Mouse (Mus musculus): ENCODE measurements around the gene Zbtb44.

Gene Zbtb44

DNA sequence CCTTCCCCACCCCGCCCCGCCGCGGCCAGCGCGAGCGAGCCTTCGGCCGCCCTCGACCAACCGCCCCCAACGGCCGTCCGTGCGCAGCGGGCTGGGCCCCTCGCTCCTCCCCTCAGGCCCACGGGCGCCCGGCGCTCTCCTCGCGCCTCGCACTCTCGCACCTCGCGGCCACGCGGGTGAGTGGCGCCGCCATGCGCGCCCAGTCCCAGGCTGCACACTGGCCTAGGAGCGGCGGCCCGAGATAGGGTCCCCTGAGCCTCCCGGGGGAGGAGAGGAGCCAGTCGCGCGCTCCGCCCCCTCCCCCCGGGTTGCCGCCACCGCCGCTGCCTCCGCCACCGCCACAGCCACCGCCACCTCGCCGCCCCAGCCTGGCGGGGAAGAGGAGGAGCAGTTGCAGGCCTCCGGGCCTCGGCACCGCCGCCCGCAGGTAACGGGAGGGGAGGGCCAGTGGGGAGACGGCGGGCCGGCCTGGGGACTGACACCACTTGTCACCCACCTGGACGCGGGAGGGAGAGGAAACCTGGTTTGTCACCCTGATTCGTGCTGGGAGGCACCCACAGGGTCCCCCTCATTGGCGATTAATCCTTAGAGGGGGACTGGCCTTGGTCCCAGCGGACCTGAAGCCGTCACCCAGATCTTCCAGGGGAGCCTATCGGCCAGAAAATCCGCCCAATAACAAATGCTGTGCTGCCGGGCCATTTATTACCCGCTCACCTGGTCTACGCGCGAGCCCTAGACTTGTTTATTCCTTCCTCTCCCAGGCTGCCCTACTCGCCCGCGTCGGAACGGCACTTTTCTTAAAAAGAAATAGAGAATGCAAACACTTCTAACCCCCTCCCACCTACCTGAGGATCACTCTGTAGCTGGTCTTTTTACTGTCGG is at the start of gene Zbtb44:
Zbtb44 (plus strand) TSS at position 113 of the 882 bp plus-strand sequence.
- WGBS: under 1% methylated on average over 58 of the region's 79 CpGs

GRCm38 (mm10) chr9:30985782-30986181 is 44.7 kb upstream of the Zbtb44 start:
- 77% methylated on average over 6 of the region's 6 CpGs for WGBS

DNA sequence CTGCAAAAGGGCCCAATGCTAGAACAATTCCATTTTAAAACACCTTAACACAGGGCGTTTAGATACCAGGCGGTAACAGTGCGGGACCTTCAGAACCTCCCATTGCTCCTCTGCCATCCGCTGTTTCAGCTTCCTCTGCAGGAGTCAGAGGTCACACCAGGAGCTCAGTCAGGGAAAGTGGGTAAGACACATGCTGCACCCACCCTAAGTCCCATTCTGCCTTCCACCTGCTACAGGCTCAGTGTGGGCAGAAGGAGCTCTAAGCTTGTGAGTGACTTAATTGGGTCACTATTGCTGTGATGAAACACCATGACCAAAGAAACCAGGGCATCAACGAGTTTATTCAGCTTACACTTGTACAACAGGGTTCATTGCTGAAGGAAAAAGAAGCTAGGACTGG is 37.3 kb upstream of the Zbtb44 start:
- 82% methylated on average over 5 of the region's 5 CpGs for WGBS

GRCm38 (mm10) chr9:30996590-30997562 is 33.6 kb upstream of the Zbtb44 start:
- WGBS: 83% methylated on average over 12 of the region's 12 CpGs

GRCm38 (mm10) chr9:31000641-31001040 is 29.8 kb upstream of the Zbtb44 start:
- 74% methylated on average over 10 of the region's 10 CpGs for WGBS

DNA sequence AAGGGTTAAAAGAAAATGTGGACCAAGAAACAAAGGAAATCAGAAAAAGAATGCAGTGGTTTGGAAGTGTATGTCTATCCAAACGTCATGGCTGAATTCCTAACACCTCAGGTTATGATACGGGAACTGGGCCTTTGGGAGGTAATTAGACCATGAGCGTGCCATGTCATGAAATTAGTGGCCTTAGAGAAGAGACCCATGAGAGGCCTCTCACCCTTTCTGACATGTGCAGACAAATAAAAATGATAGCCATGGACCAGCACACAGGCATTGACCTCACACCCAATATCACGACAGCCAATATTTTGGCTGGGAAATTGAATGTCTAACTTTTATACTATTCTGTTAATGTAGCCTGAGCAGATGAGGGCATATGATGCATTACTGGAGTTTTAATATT is 27.9 kb upstream of the Zbtb44 start:
- WGBS: 90% methylated on average over 4 of the region's 4 CpGs

DNA sequence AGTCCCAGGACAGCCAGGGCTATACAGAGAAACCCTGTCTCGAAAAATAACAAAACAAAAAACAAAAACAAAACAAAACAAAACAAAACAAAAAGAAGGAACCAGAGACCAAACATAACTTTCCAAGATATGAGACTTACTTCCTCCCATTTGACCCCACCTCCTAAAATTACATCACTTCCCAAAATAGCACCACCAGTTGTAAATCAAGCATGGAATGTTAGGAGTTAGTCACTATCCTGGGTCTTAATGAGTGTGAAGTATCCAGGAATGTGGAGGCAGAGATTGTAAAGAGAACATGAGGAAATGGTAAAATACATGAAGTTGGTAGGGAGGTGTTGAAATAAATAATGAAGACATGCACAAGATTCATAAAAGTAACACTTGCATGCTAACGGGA is 21.1 kb upstream of the Zbtb44 start:
- 72% methylated on average over 2 of the region's 2 CpGs for WGBS

DNA sequence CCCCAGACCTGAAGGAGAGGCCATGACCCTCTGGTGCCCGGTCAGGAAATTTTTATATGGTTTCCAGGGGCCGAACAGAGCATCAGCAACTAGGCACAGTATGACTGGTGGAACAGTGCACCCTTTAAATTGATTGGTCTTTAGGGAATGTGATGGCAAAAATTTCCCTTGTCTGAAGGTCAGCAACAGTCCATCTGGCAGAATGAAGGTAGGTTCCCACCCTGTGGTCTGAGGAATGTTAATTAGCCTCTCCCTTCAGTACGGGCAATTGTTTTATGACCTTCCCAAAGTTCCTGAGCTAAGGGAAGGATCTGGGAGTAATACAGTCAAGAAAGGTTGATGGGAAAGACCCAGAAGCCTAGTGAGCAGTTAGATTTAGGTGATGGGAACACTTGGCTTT is 20.4 kb upstream of the Zbtb44 start:
- WGBS: 81% methylated on average over 3 of the region's 3 CpGs

DNA sequence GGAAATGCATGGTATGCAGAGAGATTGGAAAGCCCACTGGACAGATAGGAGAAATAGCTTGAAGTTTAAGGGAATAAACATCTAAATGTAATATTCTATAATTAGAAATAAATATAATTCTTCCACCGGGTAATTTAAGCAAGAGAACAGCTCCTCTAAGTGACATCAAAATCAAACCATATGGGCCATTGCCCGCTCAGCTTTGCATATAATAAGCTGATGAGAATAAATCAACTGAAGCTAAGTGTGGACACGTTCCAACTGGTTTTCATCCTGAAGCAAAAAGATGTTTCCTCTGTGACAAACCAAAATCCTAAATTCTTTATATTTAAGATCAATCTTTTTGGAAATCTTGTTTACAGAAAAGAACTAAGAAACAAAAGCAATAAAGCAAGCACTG is 19.7 kb upstream of the Zbtb44 start:
- WGBS: 56% methylated on average over 3 of the region's 3 CpGs

- WGBS: 33% methylated on average over 1 of the region's 1 CpGs
Measured at GRCm38 (mm10) chr9:31011533-31011932, 18.9 kb upstream of the Zbtb44 start.

DNA sequence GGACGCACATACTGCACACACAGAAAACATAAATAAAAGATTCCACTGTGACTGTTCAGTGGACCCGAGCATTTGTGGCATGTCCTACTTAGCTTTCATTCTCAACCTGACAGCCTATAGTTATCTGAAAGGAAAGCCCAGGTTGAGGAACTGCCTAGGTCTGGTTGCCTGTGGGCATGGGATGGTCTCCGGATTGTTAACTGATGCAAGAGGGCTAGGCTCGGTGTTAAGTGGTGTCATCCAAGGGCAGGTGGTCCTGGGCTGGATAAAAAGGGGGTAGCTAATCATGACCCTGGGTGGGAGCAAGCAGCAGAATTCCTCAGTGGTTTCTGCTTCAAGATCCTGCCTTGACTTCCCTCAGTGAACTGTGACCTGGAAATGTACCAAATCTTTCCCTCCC is 17.8 kb upstream of the Zbtb44 start:
- 85% methylated on average over 4 of the region's 4 CpGs for WGBS

DNA sequence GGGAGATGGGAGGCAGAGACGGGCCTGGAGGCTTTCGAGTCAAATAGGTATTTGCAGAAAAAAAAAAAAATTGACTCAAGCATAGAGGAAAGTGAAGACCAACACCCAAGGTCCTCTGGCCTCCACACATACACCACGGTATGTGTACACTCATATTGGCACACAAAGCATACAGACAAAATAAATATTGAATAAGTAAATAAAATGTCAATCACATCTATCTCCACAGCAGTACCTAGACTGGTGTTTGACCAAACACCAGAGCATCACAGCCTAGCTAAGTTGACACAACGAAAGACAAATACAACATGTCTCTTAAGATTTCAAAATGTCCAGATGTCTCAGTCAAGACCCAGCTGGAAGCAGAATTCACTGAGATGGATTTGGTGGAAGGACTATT is 17.0 kb upstream of the Zbtb44 start:
- 85% methylated on average over 4 of the region's 4 CpGs for WGBS

DNA sequence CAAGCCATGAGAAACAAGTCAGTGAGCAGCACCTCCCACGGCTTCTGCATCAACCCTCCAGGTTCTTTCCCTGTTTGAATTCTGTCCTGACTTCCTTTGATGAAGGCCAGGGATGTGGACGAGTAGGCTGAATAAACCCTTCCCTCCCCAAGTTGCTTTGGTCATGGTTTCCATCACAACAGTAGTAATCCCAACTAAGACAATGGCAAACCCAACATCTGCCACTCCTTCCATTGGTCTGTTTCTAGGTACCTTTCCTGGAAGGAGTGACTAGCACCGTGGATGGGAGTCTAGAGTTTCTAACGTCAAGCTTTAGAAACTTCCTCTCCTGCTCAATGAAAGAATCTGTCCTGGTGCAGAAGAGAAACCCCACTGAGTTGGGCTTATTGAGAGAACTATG is 12.8 kb upstream of the Zbtb44 start:
- WGBS: 60% methylated on average over 4 of the region's 4 CpGs

DNA sequence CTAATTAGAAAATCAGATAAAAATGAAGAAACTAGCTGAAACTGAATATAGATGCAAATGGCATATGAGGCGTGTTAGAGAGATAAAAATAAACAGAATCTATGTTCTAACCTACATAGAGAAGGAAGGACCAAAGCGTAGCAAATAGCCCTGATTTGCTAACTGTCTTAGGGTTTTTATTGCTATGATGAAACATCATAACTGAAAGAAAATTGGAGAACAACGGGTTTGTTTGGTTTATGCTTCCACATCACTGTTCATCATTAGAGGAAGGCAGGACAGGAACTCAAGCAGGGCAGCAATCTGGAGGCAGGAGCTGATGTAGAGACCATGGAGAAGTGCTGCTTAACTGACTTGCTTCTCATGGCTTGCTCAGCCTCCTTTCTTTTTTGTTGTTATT is 12.3 kb upstream of the Zbtb44 start:
- 56% methylated on average over 3 of the region's 3 CpGs for WGBS

DNA sequence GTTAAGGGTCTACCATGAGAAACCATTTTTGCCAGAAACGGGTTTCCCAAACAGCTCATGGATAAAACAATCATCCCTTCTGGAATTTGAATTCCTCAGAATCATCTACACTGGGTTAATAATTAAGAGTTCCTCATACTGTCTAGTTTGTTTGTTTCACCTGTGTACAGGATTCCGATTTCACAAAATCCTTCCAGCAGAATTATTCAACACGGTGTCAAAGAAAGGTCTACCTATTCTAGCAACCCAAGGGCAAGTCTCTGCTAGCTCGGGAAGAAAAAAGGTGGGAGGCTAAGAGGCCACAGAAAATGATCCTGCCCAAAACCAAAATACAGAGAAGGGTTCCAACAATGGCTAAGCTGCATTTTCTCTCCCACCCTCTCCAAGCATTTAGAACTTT is 2.2 kb upstream of the Zbtb44 start:
- 92% methylated on average over 4 of the region's 4 CpGs for WGBS

- under 1% methylated on average over 49 of the region's 57 CpGs for WGBS
Measured at GRCm38 (mm10) chr9:31029751-31030511, 513 bp upstream of the Zbtb44 start.

GRCm38 (mm10) chr9:31031414-31031843 is 985 bp downstream of the Zbtb44 start:
- WGBS: 17% methylated on average over 8 of the region's 8 CpGs

DNA sequence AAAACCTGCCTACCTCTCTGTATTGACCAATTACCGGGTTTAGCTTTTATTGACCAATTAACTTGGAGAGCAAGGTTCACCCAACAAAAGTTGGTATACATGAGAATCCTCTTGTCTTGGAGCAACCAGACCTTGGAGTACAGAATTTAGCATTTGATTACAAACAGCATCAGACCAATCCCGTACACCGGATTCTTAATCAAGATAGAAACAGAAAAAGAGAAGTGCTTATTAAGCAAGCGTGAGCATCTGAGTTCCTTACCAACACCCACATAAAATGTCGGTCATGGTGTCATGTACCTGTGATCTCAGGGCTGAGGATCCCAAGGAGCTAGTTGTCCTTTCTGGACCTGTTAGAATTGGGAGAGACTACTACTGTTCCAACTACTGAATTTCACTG is 19.8 kb downstream of the Zbtb44 start:
- WGBS: 94% methylated on average over 5 of the region's 5 CpGs

DNA sequence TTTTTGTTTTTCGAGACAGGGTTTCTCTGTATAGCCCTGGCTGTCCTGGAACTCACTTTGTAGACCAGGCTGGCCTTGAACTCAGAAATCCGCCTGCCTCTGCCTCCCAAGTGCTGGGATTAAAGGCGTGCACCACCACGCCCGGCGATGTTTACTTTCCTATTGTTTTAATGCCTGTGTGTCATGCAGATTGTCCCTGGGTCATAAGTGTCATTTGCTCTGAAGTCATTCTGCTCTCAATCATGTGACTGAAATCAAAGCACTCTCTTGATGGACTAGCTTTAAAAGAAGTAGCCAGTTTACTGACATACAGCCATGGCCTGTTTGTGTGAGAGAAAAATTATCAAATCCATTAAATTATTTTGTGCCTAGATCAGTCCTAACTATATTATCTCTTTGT is 21.1 kb downstream of the Zbtb44 start:
- 96% methylated on average over 6 of the region's 6 CpGs for WGBS

DNA sequence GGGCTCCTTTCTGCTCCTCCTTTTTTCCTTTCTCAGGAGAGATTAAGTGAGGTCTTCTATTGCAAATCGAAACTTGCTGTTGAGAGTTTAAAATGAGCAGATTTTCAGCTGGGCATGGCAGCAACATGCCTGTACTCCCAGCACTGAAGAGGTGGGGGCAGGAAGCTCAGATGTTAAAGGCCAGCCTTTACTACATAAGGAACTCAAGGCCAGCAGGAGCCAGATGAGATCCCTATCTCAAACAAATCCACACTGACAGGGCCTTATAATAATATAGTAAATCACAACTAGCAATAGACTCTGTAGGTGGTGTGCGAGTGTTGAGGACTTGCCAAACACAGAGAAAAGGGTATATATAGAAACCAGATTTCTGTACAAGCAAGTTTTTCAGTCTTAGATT is 28.3 kb downstream of the Zbtb44 start:
- WGBS: 41% methylated on average over 2 of the region's 2 CpGs

- 97% methylated on average over 8 of the region's 8 CpGs for WGBS
Measured at GRCm38 (mm10) chr9:31070706-31071105, 40.3 kb downstream of the Zbtb44 start.

- WGBS: 92% methylated on average over 5 of the region's 5 CpGs
Measured at GRCm38 (mm10) chr9:31072256-31072655, 41.8 kb downstream of the Zbtb44 start.
